Mouse (Mus musculus): ENCODE results near the gene Mageb3.
"Not testable (repeated sequence)": the region's sequence is repeated elsewhere in the genome, so short reads cannot be mapped to it uniquely, and the experiment has no call there.

Gene Mageb3

GRCm38 (mm10) chr2:121955765-121956223 is at the start of gene Mageb3, which contains the start of gene Ctdspl2:
Gene Mageb3, minus strand, starts transcription at chr2:121956092.
Gene Ctdspl2, plus strand, starts transcription at chr2:121956001.
- DNase-seq (ENCODE audit: low read depth): peak; percentile 87

- no peak for DNase-seq (ENCODE audit: low read depth)
Measured at GRCm38 (mm10) chr2:121995738-121996137, 39.8 kb upstream of the Mageb3 start.

- no peak for DNase-seq (ENCODE audit: low read depth)
Measured at GRCm38 (mm10) chr2:121957216-121957792, 1.4 kb upstream of the Mageb3 start.

- peak; percentile 89 for DNase-seq (ENCODE audit: low read depth)
Measured at GRCm38 (mm10) chr2:121956224-121957018, 529 bp upstream of the Mageb3 start.

- DNase-seq (ENCODE audit: low read depth): peak; percentile 20
Measured at GRCm38 (mm10) chr2:121954971-121955656, 778 bp downstream of the Mageb3 start.

GRCm38 (mm10) chr2:121943364-121943763 is 12.5 kb downstream of the Mageb3 start:
- no peak for DNase-seq (ENCODE audit: low read depth)

GRCm38 (mm10) chr2:121937624-121938023 is 18.3 kb downstream of the Mageb3 start:
- DNase-seq (ENCODE audit: low read depth): not testable (repeated sequence)

- DNase-seq (ENCODE audit: low read depth): no peak
Measured at GRCm38 (mm10) chr2:121916047-121916970, 39.6 kb downstream of the Mageb3 start.

GRCm38 (mm10) chr2:121909975-121910374 is 45.9 kb downstream of the Mageb3 start:
- no peak for DNase-seq (ENCODE audit: low read depth)
